Mouse (Mus musculus) midbrain, embryonic 11.5 days (tissue): ENCODE results near the gene Ankdd1a. TPM values are rescaled to one million over a fixed set of nuclear protein-coding genes. Genes with fewer than 3 reads are reported as not detected.
A peak's percentile ranks its signal among the peaks of the same experiment; 100 is the strongest.

Experiments
- ATAC-seq: fragments of 200-750 bp; cut with Nextera tagmentation; 2 replicates; pipeline ENCODE4 v1.8.0; 2017; ENCODE audit warnings: moderate TSS enrichment, moderate library complexity; ENCODE audit not compliant: low FRiP score
- DNase-seq: peaks from one replicate; pipeline ENCODE4 v3.0.0; 2015; ENCODE audit warnings: low spot score; ENCODE audit errors: missing footprints
- H3K27ac ChIP-seq: fragments of 300-500 bp; sonication (generic); 2 replicates; pipeline ENCODE4 v1.5.1; 2014; ENCODE audit warnings: low read depth, low read length
- H3K27me3 ChIP-seq: fragments of 300-500 bp; sonication (generic); 2 replicates; pipeline ENCODE4 v1.6.1; 2014; ENCODE audit warnings: mild to moderate bottlenecking, low read length, moderate library complexity, mixed read lengths; ENCODE audit not compliant: control insufficient read depth, insufficient read depth
- H3K36me3 ChIP-seq: fragments of 300-500 bp; sonication (generic); 2 replicates; pipeline ENCODE4 v1.6.1; 2014; ENCODE audit warnings: mild to moderate bottlenecking, low read length, moderate library complexity, mixed read lengths; ENCODE audit not compliant: control insufficient read depth, insufficient read depth
- H3K4me1 ChIP-seq: fragments of 300-500 bp; sonication (generic); 2 replicates; pipeline ENCODE4 v1.6.1; 2014; ENCODE audit warnings: low read length; ENCODE audit not compliant: control insufficient read depth, insufficient read depth
- H3K4me2 ChIP-seq: fragments of 300-500 bp; sonication (generic); 2 replicates; pipeline ENCODE4 v1.6.1; 2014; ENCODE audit warnings: mild to moderate bottlenecking, moderate library complexity
- H3K4me3 ChIP-seq: fragments of 300-500 bp; sonication (generic); 2 replicates; pipeline ENCODE4 v1.5.1; 2014; ENCODE audit warnings: low read depth, low read length
- H3K9ac ChIP-seq: fragments of 300-500 bp; sonication (generic); 2 replicates; pipeline ENCODE4 v1.6.1; 2014; ENCODE audit warnings: low read length
- H3K9me3 ChIP-seq: fragments of 300-500 bp; sonication (generic); 2 replicates; pipeline ENCODE4 v1.6.1; 2016; ENCODE audit warnings: low read length; ENCODE audit not compliant: control insufficient read depth
- WGBS: fragments of 180-500 bp; shearing (Covaris S2); extraction: QIAGEN DNeasy Blood & Tissue Kit; methylation state at CpG from one replicate; pipeline ENCODE4 v1.1.7; 2014; 5-methylcytosine and 5-hydroxymethylcytosine counted together
- polyA plus RNA-seq: library from polyadenylated mRNA; unstranded; fragments of >200 nt; fragmentation: Nextera tagmentation; extraction: Ambion mirVana; gene quantifications from 2 replicates; pipeline ENCODE4 v1.2.1, GENCODE M21; 2014

Gene Ankdd1a
- polyA plus RNA-seq, 1 experiment from 2014 or later: not detected

DNA sequence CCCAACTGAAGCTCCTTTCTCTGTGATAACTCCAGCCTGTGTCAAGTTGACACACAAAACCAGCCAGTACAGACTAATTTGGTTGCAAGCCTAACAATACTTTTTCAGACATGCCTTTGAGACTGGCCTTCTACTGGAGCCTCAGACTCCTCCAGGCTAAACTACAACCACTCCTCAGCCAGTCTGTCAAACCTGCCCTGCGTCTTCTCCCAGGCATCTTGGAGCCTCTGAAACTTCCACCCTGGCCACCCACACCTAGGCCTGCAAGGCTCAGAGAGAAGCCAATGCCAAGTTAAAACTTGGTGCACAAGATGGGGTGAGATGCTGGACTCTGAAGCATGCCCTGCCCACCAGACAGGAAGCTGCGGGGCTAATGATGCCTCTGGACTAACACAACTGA lies 27.6 kb downstream of the Ankdd1a start:
- H3K9ac ChIP-seq: no peak overlapping the region
- no peak for ATAC-seq
- H3K9me3 ChIP-seq: no peaks in the 10 kb centered on the region
- WGBS: 84% methylated on average over 2 of the region's 2 CpGs
- no peaks in the 10 kb centered on the region for H3K36me3 ChIP-seq
- DNase-seq: no peak
- no peaks in the 10 kb centered on the region for H3K4me1 ChIP-seq
- no peak overlapping the region for H3K27ac ChIP-seq
- H3K27me3 ChIP-seq: no peaks in the 10 kb centered on the region
- H3K4me2 ChIP-seq: no peak overlapping the region
- H3K4me3 ChIP-seq: no peak overlapping the region

DNA sequence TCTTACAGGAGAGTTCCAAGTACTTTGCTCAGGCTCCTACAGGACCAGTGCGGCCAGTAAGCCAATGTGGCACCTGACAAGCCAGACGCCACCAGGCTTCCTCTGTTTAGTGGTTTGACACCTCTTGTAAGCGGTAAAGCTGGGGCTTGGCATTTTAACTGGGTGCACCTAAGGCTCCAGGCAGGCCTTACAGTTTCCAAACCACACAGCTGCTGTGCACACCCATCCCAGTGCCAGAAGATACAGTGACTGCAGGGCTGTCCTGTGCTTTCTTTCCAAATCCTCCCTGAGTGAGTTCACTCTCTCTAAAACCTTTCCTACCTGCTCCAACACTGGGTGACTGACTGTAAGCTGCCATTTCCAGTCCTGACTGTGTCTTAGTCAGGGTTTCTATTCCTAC lies 28.5 kb downstream of the Ankdd1a start:
- DNase-seq: no peak
- Histone ChIP-seq H3K4me1 (no peaks in the 10 kb centered on the region), H3K9me3 (no peaks in the 10 kb centered on the region), H3K9ac (no peak overlapping the region), H3K27me3 (no peaks in the 10 kb centered on the region), H3K4me2 (no peak overlapping the region), H3K4me3 (no peak overlapping the region), H3K27ac (no peak overlapping the region), H3K36me3 (no peaks in the 10 kb centered on the region)
- no peak for ATAC-seq
- WGBS: 87% methylated on average over 3 of the region's 3 CpGs

DNA sequence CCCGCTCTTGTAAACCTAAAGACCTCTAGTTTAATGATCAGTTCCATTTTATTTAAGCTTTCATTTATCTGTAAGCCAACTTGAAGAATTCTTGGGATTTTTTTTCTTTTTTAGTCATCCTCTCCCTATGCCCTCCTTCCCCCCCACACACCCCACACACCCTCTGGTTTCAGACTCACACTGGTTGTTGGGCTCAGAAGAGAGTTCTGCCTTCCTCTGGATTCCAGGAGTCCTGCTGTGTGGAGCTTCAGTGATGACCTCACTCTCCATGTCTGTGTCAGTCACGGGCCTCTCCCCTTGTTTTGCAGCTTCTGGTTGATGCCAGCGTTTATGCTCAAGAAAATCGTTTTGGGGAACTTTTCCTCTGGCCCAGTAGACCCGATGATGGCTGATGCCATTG lies 39.9 kb downstream of the Ankdd1a start:
- H3K9ac ChIP-seq: no peak overlapping the region
- no peak overlapping the region for H3K27ac ChIP-seq
- H3K4me3 ChIP-seq: no peak overlapping the region
- no peaks in the 10 kb centered on the region for H3K4me1 ChIP-seq
- DNase-seq (peak; percentile 51), ATAC-seq (no peak)
- WGBS: 88% methylated on average over 5 of the region's 5 CpGs
- no peaks in the 10 kb centered on the region for H3K27me3 ChIP-seq
- H3K36me3 ChIP-seq: 0 out of 2 replicates have a peak, but pooled peaks cover 8% of the 10 kb centered on the region
- H3K9me3 ChIP-seq: no peaks in the 10 kb centered on the region
- no peak overlapping the region for H3K4me2 ChIP-seq

DNA sequence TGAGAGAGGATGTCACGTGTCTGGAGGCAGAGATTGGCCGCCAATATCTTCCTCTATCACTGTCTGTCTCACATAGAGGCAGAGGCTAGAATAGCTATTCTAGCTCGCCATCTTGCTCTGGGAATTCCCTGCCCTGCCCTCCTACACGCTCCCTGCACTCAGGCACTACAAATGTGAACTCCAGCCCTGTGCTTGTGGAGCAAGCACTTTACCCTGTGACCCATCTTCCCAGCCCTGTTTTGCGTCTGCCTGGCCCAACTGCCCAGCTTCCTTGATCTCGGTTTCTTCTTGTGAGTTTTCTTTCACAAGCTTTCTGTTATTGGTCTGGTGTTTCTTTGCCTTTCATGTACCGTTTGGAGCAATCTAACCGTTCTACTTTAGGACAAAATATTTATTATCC lies 40.8 kb downstream of the Ankdd1a start:
- Histone ChIP-seq H3K27me3 (no peaks in the 10 kb centered on the region), H3K4me1 (no peaks in the 10 kb centered on the region), H3K9ac (no peak overlapping the region), H3K4me3 (no peak overlapping the region), H3K4me2 (no peak overlapping the region), H3K27ac (no peak overlapping the region), H3K9me3 (no peaks in the 10 kb centered on the region), H3K36me3 (0 out of 2 replicates have a peak, but pooled peaks cover 8% of the 10 kb centered on the region)
- WGBS: 88% methylated on average over 8 of the region's 8 CpGs
- ATAC-seq: no peak
- DNase-seq: no peak

DNA sequence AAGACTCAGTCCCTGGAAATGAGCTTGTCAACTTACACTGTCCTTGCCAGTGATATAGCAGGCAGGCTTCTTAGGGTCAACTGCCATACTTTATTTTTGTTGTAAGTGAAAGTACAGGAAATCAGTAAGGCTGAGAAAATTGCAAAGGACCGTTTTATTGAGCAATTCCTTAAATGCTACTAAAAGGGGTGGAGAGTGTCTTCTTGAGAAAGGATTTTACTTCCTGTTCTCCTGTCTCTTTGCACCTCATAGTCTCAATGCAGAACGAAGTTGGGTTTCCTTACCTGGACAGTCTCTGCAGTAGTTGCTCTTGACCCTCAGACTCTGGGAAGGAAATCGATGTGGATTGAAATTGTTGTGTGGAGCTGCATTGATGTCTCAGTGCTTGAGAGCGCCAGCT lies 47.2 kb downstream of the Ankdd1a start:
- 0 out of 2 replicates have a peak, but pooled peaks cover 6% of the 10 kb centered on the region for H3K36me3 ChIP-seq
- WGBS: 94% methylated on average over 4 of the region's 4 CpGs
- no peak overlapping the region for H3K9ac ChIP-seq
- no peak overlapping the region for H3K27ac ChIP-seq
- H3K27me3 ChIP-seq: no peaks in the 10 kb centered on the region
- H3K4me1 ChIP-seq: no peaks in the 10 kb centered on the region
- H3K4me2 ChIP-seq: no peak overlapping the region
- no peak overlapping the region for H3K4me3 ChIP-seq
- ATAC-seq: no peak
- peak; percentile 12 for DNase-seq
- H3K9me3 ChIP-seq: no peaks in the 10 kb centered on the region

DNA sequence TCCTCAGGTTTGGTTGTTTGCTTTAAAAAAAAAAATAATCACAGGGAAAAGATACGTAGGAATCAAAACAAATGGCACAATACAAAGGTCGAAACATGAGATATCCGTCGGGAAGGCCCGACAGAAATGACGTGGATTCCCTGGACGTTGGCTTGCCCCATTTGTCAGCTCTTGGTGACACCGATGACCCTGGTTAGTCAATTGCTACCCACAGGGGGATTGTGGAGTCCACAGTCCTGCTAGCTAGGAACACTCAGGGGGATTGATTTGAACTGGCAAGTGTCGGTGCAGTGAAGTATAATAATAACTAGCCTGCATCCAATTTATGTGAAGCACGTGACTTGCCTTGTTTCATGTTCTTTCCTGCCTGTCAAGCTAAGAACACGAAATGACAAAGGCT lies 52.3 kb downstream of the Ankdd1a start:
- no peak overlapping the region for H3K4me3 ChIP-seq
- H3K36me3 ChIP-seq: no peaks in the 10 kb centered on the region
- no peak overlapping the region for H3K9ac ChIP-seq
- DNase-seq (peak; percentile 56), ATAC-seq (no peak)
- no peak overlapping the region for H3K4me2 ChIP-seq
- no peaks in the 10 kb centered on the region for H3K4me1 ChIP-seq
- no peaks in the 10 kb centered on the region for H3K27me3 ChIP-seq
- H3K27ac ChIP-seq: no peak overlapping the region
- 78% methylated on average over 11 of the region's 11 CpGs for WGBS
- H3K9me3 ChIP-seq: no peaks in the 10 kb centered on the region

DNA sequence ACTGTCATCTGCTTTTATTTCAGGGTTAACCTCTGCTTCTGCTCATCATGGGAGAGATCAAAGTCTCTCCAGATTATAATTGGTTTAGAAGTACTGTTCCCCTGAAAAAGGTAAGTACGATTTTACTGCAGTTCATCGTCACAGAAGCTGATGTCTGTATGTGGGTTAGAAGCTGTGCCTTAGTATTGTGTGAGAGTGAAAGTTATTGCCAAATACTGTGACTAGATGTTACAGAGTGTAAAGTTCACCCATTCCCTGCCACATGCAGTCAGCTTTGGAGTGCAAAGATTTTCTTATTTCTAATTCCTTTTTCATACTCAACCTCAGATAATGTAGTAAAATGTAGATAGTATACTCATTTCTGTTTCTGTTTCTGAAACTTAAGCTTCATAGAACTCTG lies 54.8 kb downstream of the Ankdd1a start:
- Histone ChIP-seq H3K4me3 (no peak overlapping the region), H3K36me3 (no peaks in the 10 kb centered on the region), H3K9me3 (no peaks in the 10 kb centered on the region), H3K27ac (no peak overlapping the region), H3K27me3 (no peaks in the 10 kb centered on the region), H3K4me1 (peaks cover 13% of the 10 kb centered on the region), H3K4me2 (no peak overlapping the region), H3K9ac (no peak overlapping the region)
- 96% methylated on average over 2 of the region's 2 CpGs for WGBS
- ATAC-seq (no peak), DNase-seq (no peak)

DNA sequence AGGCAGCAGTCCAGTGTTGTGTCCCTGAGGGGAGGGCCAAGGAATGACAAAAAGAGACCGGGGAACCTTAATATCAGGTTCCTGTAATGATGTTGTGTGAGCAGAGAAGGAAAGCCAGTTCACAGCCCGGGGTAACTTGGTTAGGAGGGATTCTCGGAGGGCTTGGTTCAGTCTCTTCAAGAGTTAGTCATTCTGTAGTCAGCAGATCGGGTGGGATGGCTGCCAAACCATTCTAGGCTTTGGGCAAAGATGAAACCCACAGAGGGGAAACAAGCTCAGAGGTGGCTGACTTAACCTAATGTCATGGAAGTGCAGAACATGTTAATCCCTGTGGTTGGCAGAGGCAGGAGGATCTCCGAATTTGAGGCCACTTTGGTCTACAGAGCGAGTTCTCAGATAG lies 55.8 kb downstream of the Ankdd1a start:
- Histone ChIP-seq H3K36me3 (no peaks in the 10 kb centered on the region), H3K27ac (no peak overlapping the region), H3K4me2 (no peak overlapping the region), H3K27me3 (no peaks in the 10 kb centered on the region), H3K4me1 (peaks cover 14% of the 10 kb centered on the region), H3K9me3 (no peaks in the 10 kb centered on the region), H3K9ac (no peak overlapping the region), H3K4me3 (no peak overlapping the region)
- DNase-seq: no peak
- no peak for ATAC-seq
- 88% methylated on average over 6 of the region's 6 CpGs for WGBS

DNA sequence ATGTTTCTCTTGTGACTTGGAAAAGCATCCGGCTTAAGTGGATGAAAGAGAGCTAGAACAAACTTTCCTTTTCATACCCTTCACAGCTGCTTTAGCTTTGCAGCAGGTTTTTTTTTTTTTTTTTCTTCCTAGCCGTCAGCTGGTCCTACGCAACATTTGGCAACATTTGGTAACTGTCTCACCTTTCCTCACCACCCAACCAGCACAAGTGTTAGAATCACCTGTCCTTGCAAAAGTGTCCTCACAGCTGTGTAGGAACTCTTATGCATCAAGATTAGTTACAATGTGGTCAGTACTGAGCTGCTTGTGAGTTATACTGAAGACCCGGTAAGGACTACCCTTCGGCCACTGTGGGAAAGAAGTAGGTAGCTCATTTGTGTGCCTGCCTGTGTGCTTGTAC lies 57.4 kb downstream of the Ankdd1a start:
- ATAC-seq (no peak), DNase-seq (no peak)
- Histone ChIP-seq H3K36me3 (no peaks in the 10 kb centered on the region), H3K27ac (no peak overlapping the region), H3K4me2 (no peak overlapping the region), H3K27me3 (no peaks in the 10 kb centered on the region), H3K4me1 (peaks cover 14% of the 10 kb centered on the region), H3K9me3 (no peaks in the 10 kb centered on the region), H3K9ac (no peak overlapping the region), H3K4me3 (no peak overlapping the region)
- WGBS: 79% methylated on average over 5 of the region's 5 CpGs
